Mouse (Mus musculus) neural tube, embryonic 13.5 days (tissue): Measurements from ENCODE around the gene Gstp2. TPM values are rescaled to one million over a fixed set of nuclear protein-coding genes. Genes with fewer than 3 reads are reported as not detected.
"Not testable (repeated sequence)": the region's sequence is repeated elsewhere in the genome, so short reads cannot be mapped to it uniquely, and the experiment has no call there.

Experiments used
- ATAC-seq: fragments of 200-750 bp; cut with Nextera tagmentation; 2 replicates; pipeline ENCODE4 v1.8.0; 2017; ENCODE audit warnings: low read depth, mild to moderate bottlenecking, moderate TSS enrichment, moderate library complexity
- H3K27ac ChIP-seq: fragments of 300-500 bp; sonication (generic); replicated peaks from 2 replicates; pipeline ENCODE4 v1.5.1; 2015; ENCODE audit warnings: moderate library complexity, mild to moderate bottlenecking, inconsistent platforms
- H3K27me3 ChIP-seq: fragments of 300-500 bp; sonication (generic); 2 replicates; pipeline ENCODE4 v1.6.1; 2015; ENCODE audit warnings: mild to moderate bottlenecking, inconsistent platforms
- H3K36me3 ChIP-seq: fragments of 300-500 bp; sonication (generic); 2 replicates; pipeline ENCODE4 v1.6.1; 2015; ENCODE audit warnings: mild to moderate bottlenecking, inconsistent platforms
- H3K4me1 ChIP-seq: fragments of 300-500 bp; sonication (generic); replicated peaks from 2 replicates; pipeline ENCODE4 v1.6.1; 2015; ENCODE audit warnings: inconsistent platforms
- H3K4me2 ChIP-seq: fragments of 300-500 bp; sonication (generic); 2 replicates; pipeline ENCODE4 v1.6.1; 2015; ENCODE audit warnings: inconsistent platforms, mild to moderate bottlenecking, moderate library complexity
- H3K4me3 ChIP-seq: fragments of 300-500 bp; sonication (generic); 2 replicates; pipeline ENCODE4 v1.5.1; 2015; ENCODE audit warnings: mild to moderate bottlenecking, inconsistent platforms
- H3K9ac ChIP-seq: fragments of 300-500 bp; sonication (generic); 2 replicates; pipeline ENCODE4 v1.6.1; 2015; ENCODE audit warnings: moderate library complexity, mild to moderate bottlenecking, inconsistent platforms
- H3K9me3 ChIP-seq: fragments of 300-500 bp; sonication (generic); 2 replicates; pipeline ENCODE4 v1.6.1; 2016; ENCODE audit warnings: inconsistent platforms
- WGBS: fragments of 180-500 bp; shearing (Covaris S2); methylation state at CpG from one replicate; pipeline ENCODE4 v1.1.7; 2015; 5-methylcytosine and 5-hydroxymethylcytosine counted together
- polyA plus RNA-seq: library from polyadenylated mRNA; unstranded; fragments of >200 nt; fragmentation: Nextera tagmentation; extraction: Ambion mirVana; gene quantifications from 2 replicates; pipeline ENCODE4 v1.2.1, GENCODE M21; 2015

Gene Gstp2
- polyA plus RNA-seq, 1 experiment from 2014 or later = 1.5 TPM

- 90% methylated on average over 2 of the region's 2 CpGs for WGBS
- not testable (repeated sequence) for H3K9me3 ChIP-seq, H3K27me3 ChIP-seq, H3K4me2 ChIP-seq, H3K36me3 ChIP-seq, H3K4me1 ChIP-seq, H3K9ac ChIP-seq, H3K4me3 ChIP-seq, H3K27ac ChIP-seq, ATAC-seq
Measured at GRCm38 (mm10) chr19:4068242-4068641, 22.4 kb upstream of the Gstp2 start.

- no peaks in the 10 kb centered on the region for H3K9me3 ChIP-seq
Measured at GRCm38 (mm10) chr19:4066877-4067276, 21.1 kb upstream of the Gstp2 start.

GRCm38 (mm10) chr19:4066280-4066679 is 20.5 kb upstream of the Gstp2 start:
- Histone ChIP-seq H3K27ac (no peak overlapping the region), H3K36me3 (no peaks in the 10 kb centered on the region), H3K4me2 (no peak overlapping the region), H3K4me1 (no peaks in the 10 kb centered on the region), H3K4me3 (no peak overlapping the region), H3K9ac (no peak overlapping the region), H3K27me3 (no peaks in the 10 kb centered on the region), H3K9me3 (no peaks in the 10 kb centered on the region)
- no peak for ATAC-seq
- 83% methylated on average over 6 of the region's 6 CpGs for WGBS

More at GRCm38 (mm10) chr19:4066877-4067276, 21.1 kb upstream of the Gstp2 start:
- Histone ChIP-seq H3K4me1 (no peaks in the 10 kb centered on the region), H3K36me3 (no peaks in the 10 kb centered on the region), H3K4me3 (no peak overlapping the region), H3K27ac (no peak overlapping the region), H3K4me2 (no peak overlapping the region), H3K27me3 (no peaks in the 10 kb centered on the region), H3K9ac (no peak overlapping the region)
- no peak for ATAC-seq

DNA sequence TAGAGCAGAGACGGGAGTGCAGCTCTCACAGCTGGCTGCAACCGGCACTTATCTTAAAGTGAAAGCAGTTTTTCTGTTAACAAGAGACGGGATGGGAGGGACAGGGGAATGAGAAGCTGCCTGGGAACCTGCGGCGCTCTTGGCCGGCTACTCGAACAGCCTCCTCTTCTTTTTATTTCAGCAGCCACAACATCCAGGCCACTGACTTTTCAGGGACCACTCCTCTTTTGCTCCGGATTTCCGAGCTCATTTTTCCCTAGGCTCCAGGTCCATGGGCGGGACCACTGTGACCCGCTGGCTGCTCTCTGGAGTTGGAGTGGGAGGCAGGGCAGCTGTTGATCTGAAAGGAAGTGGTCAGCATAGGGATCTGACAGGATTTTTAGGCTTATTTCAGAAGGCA is 18.7 kb upstream of the Gstp2 start:
- H3K9ac ChIP-seq, H3K4me1 ChIP-seq, H3K9me3 ChIP-seq, H3K27ac ChIP-seq, H3K4me2 ChIP-seq, H3K27me3 ChIP-seq, ATAC-seq, H3K36me3 ChIP-seq, H3K4me3 ChIP-seq: not testable (repeated sequence)
- 48% methylated on average over 6 of the region's 11 CpGs for WGBS

- H3K4me2 ChIP-seq, ATAC-seq, H3K27me3 ChIP-seq, H3K9me3 ChIP-seq, H3K27ac ChIP-seq, H3K4me1 ChIP-seq, H3K4me3 ChIP-seq, H3K9ac ChIP-seq, H3K36me3 ChIP-seq: not testable (repeated sequence)
- 88% methylated on average over 4 of the region's 4 CpGs for WGBS
Measured at GRCm38 (mm10) chr19:4063357-4063756, 17.5 kb upstream of the Gstp2 start.

- Histone ChIP-seq H3K27ac (no peak overlapping the region), H3K4me2 (no peak overlapping the region), H3K9me3 (no peaks in the 10 kb centered on the region), H3K4me3 (no peak overlapping the region), H3K36me3 (no peaks in the 10 kb centered on the region), H3K9ac (no peak overlapping the region), H3K27me3 (no peaks in the 10 kb centered on the region), H3K4me1 (no peaks in the 10 kb centered on the region)
- WGBS = 86% methylated on average over 6 of the region's 6 CpGs
- no peak for ATAC-seq
Measured at GRCm38 (mm10) chr19:4060899-4061465, 15.2 kb upstream of the Gstp2 start.

GRCm38 (mm10) chr19:4060044-4060898 is 14.4 kb upstream of the Gstp2 start:
- H3K4me1 ChIP-seq, H3K9ac ChIP-seq, H3K36me3 ChIP-seq, H3K9me3 ChIP-seq, H3K4me3 ChIP-seq, H3K4me2 ChIP-seq, H3K27ac ChIP-seq, H3K27me3 ChIP-seq, ATAC-seq: not testable (repeated sequence)
- 84% methylated on average over 8 of the region's 8 CpGs for WGBS

- Histone ChIP-seq H3K27ac (no peak within 1 kb of the TSS), H3K27me3 (no peaks in the 10 kb centered on the region), H3K36me3 (no peaks in the 10 kb centered on the region), H3K4me1 (no peaks in the 10 kb centered on the region), H3K9ac (no peak within 1 kb of the TSS), H3K4me3 (no peak within 1 kb of the TSS), H3K9me3 (no peaks in the 10 kb centered on the region), H3K4me2 (no peak within 1 kb of the TSS)
- 82% methylated on average over 15 of the region's 15 CpGs for WGBS
- ATAC-seq = no peak
Measured at GRCm38 (mm10) chr19:4059069-4059740, 13.4 kb upstream of the Gstp2 start, which contains the start of gene Gstp3. TSS of gene Gstp3 (minus strand) at chr19:4059569.

DNA sequence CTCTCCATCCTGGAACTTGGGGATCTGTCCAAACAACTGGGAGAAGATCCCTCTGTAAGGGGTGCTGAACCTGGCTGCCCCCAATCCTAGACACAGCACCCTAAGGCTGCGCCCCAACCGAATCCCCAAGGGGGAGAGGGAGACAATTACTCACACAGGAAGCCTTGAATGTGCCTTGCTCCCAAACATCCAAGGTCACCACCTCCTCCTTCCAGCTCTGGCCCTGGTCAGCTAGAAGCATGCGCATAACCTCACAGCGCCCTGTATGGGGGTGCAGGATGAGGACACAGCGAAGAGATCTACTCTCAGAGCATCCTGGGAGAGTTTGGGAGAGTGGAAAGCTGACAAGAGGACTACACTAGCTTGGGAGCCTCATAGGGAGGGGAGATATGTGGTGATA is 12.8 kb upstream of the Gstp2 start:
- Histone ChIP-seq H3K27me3 (no peaks in the 10 kb centered on the region), H3K4me1 (no peaks in the 10 kb centered on the region), H3K27ac (no peak overlapping the region), H3K4me3 (no peak overlapping the region), H3K9ac (no peak overlapping the region), H3K4me2 (no peak overlapping the region), H3K36me3 (no peaks in the 10 kb centered on the region), H3K9me3 (no peaks in the 10 kb centered on the region)
- 90% methylated on average over 5 of the region's 5 CpGs for WGBS
- no peak for ATAC-seq

DNA sequence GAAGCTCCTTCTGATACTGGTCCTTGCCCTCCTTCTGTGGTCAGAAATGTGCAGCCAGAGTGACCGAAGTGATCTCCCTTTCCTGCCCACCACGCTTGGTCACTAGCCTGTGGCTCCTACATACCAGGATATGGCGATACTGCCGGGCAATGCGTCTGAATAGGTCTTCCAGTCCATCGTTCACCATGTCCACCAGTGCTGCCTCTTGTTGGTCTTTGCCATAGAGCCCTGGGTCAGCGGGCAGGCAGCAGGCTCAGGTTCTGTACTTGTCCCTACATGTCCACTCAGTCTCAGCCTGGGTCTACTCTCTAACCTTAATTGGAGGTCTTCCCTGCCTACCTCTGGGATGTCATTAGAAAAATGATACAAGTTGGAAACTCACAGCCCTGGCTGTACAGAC is 12.1 kb upstream of the Gstp2 start:
- WGBS = 94% methylated on average over 7 of the region's 7 CpGs
- Histone ChIP-seq H3K27me3 (no peaks in the 10 kb centered on the region), H3K9ac (no peak overlapping the region), H3K27ac (no peak overlapping the region), H3K4me3 (no peak overlapping the region), H3K36me3 (no peaks in the 10 kb centered on the region), H3K4me2 (no peak overlapping the region), H3K4me1 (no peaks in the 10 kb centered on the region), H3K9me3 (no peaks in the 10 kb centered on the region)
- ATAC-seq = no peak

DNA sequence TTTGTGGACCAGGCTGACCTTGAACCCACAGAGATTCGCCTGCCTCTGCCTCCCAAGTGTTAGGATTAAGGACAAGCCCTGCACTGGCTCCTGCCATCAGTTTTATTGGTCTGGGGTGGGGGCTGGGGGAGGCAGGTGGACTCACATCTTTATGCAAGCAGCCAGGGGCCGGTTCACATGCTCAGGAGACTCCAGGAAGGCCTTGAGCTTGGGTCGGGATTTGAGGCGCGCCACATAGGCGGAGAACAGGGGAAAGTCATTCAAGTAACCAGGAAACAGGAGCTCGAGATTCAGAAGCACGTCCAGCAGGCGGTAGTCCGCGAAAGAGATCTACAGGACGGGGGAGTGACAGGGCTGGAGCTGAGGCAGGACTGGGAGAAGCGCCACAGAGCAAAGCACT is 11.6 kb upstream of the Gstp2 start:
- Histone ChIP-seq H3K36me3 (no peaks in the 10 kb centered on the region), H3K9me3 (no peaks in the 10 kb centered on the region), H3K4me1 (no peaks in the 10 kb centered on the region), H3K4me3 (no peak overlapping the region), H3K9ac (no peak overlapping the region), H3K27ac (no peak overlapping the region), H3K4me2 (no peak overlapping the region), H3K27me3 (no peaks in the 10 kb centered on the region)
- ATAC-seq = no peak
- 85% methylated on average over 13 of the region's 13 CpGs for WGBS

DNA sequence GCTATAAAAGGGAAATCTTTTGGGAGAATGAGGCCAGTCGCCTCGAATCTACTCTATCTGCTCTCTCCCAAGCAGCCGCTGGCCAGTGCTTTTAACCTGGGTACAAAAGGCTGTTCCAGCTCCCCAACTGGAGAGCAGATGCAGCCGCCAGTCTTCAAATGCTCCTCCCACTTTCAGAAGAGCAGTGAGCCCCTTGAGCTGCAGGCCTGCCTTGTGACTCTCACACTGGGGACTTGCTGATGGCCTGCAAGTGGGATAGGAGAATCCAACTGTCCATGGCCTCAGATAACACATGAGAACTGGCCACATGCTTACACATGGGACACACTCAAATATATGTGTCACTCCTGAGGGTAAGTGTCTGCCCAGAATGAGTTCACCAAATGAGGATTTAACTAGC is 10.9 kb upstream of the Gstp2 start:
- no peaks in the 10 kb centered on the region for H3K9me3 ChIP-seq
- 30% methylated on average over 4 of the region's 4 CpGs for WGBS
- H3K9ac ChIP-seq = no peak overlapping the region
- H3K4me2 ChIP-seq = no peak overlapping the region
- no peak for ATAC-seq
- H3K36me3 ChIP-seq = no peaks in the 10 kb centered on the region
- no peaks in the 10 kb centered on the region for H3K27me3 ChIP-seq
- no peaks in the 10 kb centered on the region for H3K4me1 ChIP-seq
- H3K4me3 ChIP-seq = no peak overlapping the region
- H3K27ac ChIP-seq = no peak overlapping the region
